Mouse (Mus musculus) monocyte, adult 2 months (primary cell): Measurements from ENCODE around the gene Klf9.

ENCODE experiments used
- DNase-seq, 2 experiments: peaks; one replicate each; pipeline ENCODE4 v3.0.0; 2022; ENCODE audit warnings: low spot score in 2 of 2, low read depth in 1 of 2

The Klf9 gene

GRCm38 (mm10) chr19:23162387-23162809 lies 21.4 kb downstream of the Klf9 start:
- no peak for DNase-seq

- DNase-seq, result no peak
Measured at GRCm38 (mm10) chr19:23162877-23163276, 21.9 kb downstream of the Klf9 start.

GRCm38 (mm10) chr19:23163361-23163760 lies 22.3 kb downstream of the Klf9 start:
- DNase-seq, result no peak

- no peak for DNase-seq
Measured at GRCm38 (mm10) chr19:23164651-23165240, 23.7 kb downstream of the Klf9 start.

- no peak for DNase-seq
Measured at GRCm38 (mm10) chr19:23166550-23167284, 25.7 kb downstream of the Klf9 start.

- no peak for DNase-seq
Measured at GRCm38 (mm10) chr19:23168899-23169658, 28.1 kb downstream of the Klf9 start.

GRCm38 (mm10) chr19:23169659-23170050 lies 28.6 kb downstream of the Klf9 start:
- DNase-seq, result no peak

- no peak for DNase-seq
Measured at GRCm38 (mm10) chr19:23170476-23170875, 29.4 kb downstream of the Klf9 start.

GRCm38 (mm10) chr19:23171136-23171535 lies 30.1 kb downstream of the Klf9 start:
- DNase-seq, result no peak

GRCm38 (mm10) chr19:23175090-23175489 lies 34.1 kb downstream of the Klf9 start:
- no peak for DNase-seq

GRCm38 (mm10) chr19:23175511-23175910 lies 34.5 kb downstream of the Klf9 start:
- no peak for DNase-seq

- DNase-seq, result no peak
Measured at GRCm38 (mm10) chr19:23178533-23178932, 37.5 kb downstream of the Klf9 start.

- DNase-seq, result no peak
Measured at GRCm38 (mm10) chr19:23183493-23183892, 42.5 kb downstream of the Klf9 start.

GRCm38 (mm10) chr19:23184068-23184467 lies 43.0 kb downstream of the Klf9 start:
- no peak for DNase-seq

GRCm38 (mm10) chr19:23187732-23188131 lies 46.7 kb downstream of the Klf9 start:
- DNase-seq, result no peak

GRCm38 (mm10) chr19:23188986-23189385 lies 48.0 kb downstream of the Klf9 start:
- DNase-seq, result no peak

GRCm38 (mm10) chr19:23189744-23190143 lies 48.7 kb downstream of the Klf9 start:
- DNase-seq, result no peak

GRCm38 (mm10) chr19:23191486-23191885 lies 50.5 kb downstream of the Klf9 start:
- no peak for DNase-seq

GRCm38 (mm10) chr19:23193076-23193475 lies 52.0 kb downstream of the Klf9 start:
- DNase-seq, result no peak

- DNase-seq, result no peak
Measured at GRCm38 (mm10) chr19:23202106-23202505, 61.1 kb downstream of the Klf9 start.

GRCm38 (mm10) chr19:23203505-23204053 lies 62.6 kb downstream of the Klf9 start:
- DNase-seq, result no peak

GRCm38 (mm10) chr19:23211325-23211724 lies 70.3 kb downstream of the Klf9 start:
- no peak for DNase-seq
